Mouse (Mus musculus) hindbrain, embryonic 15.5 days (tissue): ENCODE data around the gene Cd207. TPM values are rescaled to one million over a fixed set of nuclear protein-coding genes. Genes with fewer than 3 reads are reported as not detected.
"Not testable (repeated sequence)": the region's sequence is repeated elsewhere in the genome, so short reads cannot be mapped to it uniquely, and the experiment has no call there.

Experiments
- ATAC-seq: fragments of 200-750 bp; cut with Nextera tagmentation; 2 replicates; pipeline ENCODE4 v1.8.0; 2017; ENCODE audit warnings: low read depth, moderate number of reproducible peaks, moderate TSS enrichment; ENCODE audit not compliant: low FRiP score
- H3K27ac ChIP-seq: fragments of 300-500 bp; sonication (generic); replicated peaks from 2 replicates; pipeline ENCODE4 v1.5.1; 2015; ENCODE audit warnings: mild to moderate bottlenecking, inconsistent platforms
- H3K27me3 ChIP-seq: fragments of 300-500 bp; sonication (generic); 2 replicates; pipeline ENCODE4 v1.6.1; 2015; ENCODE audit warnings: control low read depth, inconsistent platforms
- H3K36me3 ChIP-seq: fragments of 300-500 bp; sonication (generic); 2 replicates; pipeline ENCODE4 v1.6.1; 2015; ENCODE audit warnings: control low read depth, inconsistent platforms
- H3K4me1 ChIP-seq: fragments of 300-500 bp; sonication (generic); replicated peaks from 2 replicates; pipeline ENCODE4 v1.6.1; 2015; ENCODE audit warnings: control low read depth, inconsistent platforms
- H3K4me2 ChIP-seq: fragments of 300-500 bp; sonication (generic); 2 replicates; pipeline ENCODE4 v1.6.1; 2015; ENCODE audit warnings: moderate library complexity, mild to moderate bottlenecking, inconsistent platforms
- H3K4me3 ChIP-seq: fragments of 300-500 bp; sonication (generic); 2 replicates; pipeline ENCODE4 v1.5.1; 2015; ENCODE audit warnings: mild to moderate bottlenecking, inconsistent platforms
- H3K9ac ChIP-seq: fragments of 300-500 bp; sonication (generic); 2 replicates; pipeline ENCODE4 v1.6.1; 2015; ENCODE audit warnings: inconsistent platforms
- H3K9me3 ChIP-seq: fragments of 300-500 bp; sonication (generic); 2 replicates; pipeline ENCODE4 v1.6.1; 2016; ENCODE audit warnings: control low read depth, inconsistent platforms
- WGBS: fragments of 180-500 bp; shearing (Covaris S2); methylation state at CpG from one replicate; pipeline ENCODE4 v1.1.7; 2015; 5-methylcytosine and 5-hydroxymethylcytosine counted together
- polyA plus RNA-seq: library from polyadenylated mRNA; unstranded; fragments of >200 nt; fragmentation: Nextera tagmentation; extraction: Ambion mirVana; gene quantifications from 2 replicates; pipeline ENCODE4 v1.2.1, GENCODE M21; 2015

Gene Cd207
- polyA plus RNA-seq, 1 experiment from 2014 or later, result not detected

DNA sequence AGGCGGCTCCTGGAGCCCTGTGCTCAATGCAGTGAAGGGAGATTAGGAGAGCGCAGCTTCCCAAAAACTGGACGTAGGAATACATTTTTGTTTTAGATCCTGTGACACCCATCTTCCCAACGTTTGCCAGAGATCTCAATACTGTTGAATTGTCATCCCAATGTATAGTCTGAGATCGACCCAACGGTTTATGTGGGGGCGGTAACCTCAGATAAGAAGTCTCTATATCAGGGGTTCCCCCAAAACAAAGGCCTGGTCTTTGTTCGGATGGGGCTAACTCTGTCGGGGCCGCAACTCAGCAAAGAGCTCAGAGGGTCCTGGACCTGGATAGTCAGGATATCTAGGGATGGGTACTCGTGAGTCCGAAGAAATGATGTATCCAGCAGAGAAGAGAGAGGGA is 15.3 kb upstream of the Cd207 start:
- Histone ChIP-seq H3K9me3 (no peaks in the 10 kb centered on the region), H3K4me1 (no peaks in the 10 kb centered on the region), H3K27ac (no peak overlapping the region), H3K27me3 (peaks cover 90% of the 10 kb centered on the region), H3K36me3 (no peaks in the 10 kb centered on the region), H3K4me3 (no peak overlapping the region), H3K9ac (no peak overlapping the region), H3K4me2 (no peak overlapping the region)
- ATAC-seq, result no peak
- 1% methylated on average over 12 of the region's 12 CpGs for WGBS

DNA sequence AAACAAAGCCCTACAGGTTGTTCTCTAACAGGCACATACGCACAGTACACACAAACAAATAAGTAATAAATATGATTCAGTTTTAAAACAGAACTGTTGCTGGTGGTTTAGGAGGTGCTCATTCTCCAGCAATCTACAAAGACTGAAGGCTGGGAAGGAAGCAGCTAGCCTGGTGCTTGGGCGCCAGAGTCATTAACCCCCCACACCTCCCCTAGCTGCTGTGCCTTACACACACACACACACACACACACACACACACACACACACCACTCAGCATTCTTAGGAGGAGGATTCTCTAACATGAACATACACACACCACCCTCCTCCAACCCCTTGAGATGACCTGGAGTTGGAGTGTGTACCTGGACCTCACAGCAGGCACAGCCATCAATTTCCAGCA is 13.3 kb upstream of the Cd207 start:
- ATAC-seq, result no peak
- 65% methylated on average over 2 of the region's 2 CpGs for WGBS
- H3K27ac ChIP-seq, result no peak overlapping the region

DNA sequence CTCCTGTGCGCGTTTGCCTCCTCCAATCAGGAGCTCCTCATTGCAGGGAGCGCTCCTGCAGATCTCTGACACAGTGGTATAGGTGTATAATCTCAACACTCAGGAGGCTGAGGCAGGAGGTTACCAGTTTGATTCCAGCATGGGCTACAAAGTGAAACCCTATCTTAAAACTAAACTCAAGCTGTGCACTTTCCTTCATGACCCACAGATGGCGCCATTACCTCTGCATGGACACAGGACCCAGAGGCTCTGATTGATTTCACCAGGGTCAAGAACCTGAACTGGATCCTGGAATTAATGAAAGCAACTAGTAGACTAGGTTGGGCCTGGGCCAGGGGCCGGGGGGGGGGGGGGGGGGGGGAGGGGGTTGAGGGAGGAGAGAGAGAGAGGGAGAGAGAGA is 12.6 kb upstream of the Cd207 start:
- H3K4me2 ChIP-seq, result no peak overlapping the region
- WGBS, result 19% methylated on average over 4 of the region's 5 CpGs
- no peaks in the 10 kb centered on the region for H3K9me3 ChIP-seq
- no peak for ATAC-seq
- H3K4me1 ChIP-seq, result no peaks in the 10 kb centered on the region
- no peaks in the 10 kb centered on the region for H3K36me3 ChIP-seq
- H3K4me3 ChIP-seq, result no peak overlapping the region
- H3K9ac ChIP-seq, result no peak overlapping the region
- H3K27ac ChIP-seq, result no peak overlapping the region
- H3K27me3 ChIP-seq, result peaks cover 74% of the 10 kb centered on the region

More for the DNA sequence above, 13.3 kb upstream of the Cd207 start:
- Histone ChIP-seq H3K4me3 (no peak overlapping the region), H3K4me2 (no peak overlapping the region), H3K9ac (no peak overlapping the region), H3K9me3 (no peaks in the 10 kb centered on the region), H3K4me1 (no peaks in the 10 kb centered on the region), H3K36me3 (no peaks in the 10 kb centered on the region), H3K27me3 (peaks cover 77% of the 10 kb centered on the region)

GRCm38 (mm10) chr6:83689374-83689773 is 11.7 kb upstream of the Cd207 start:
- Histone ChIP-seq H3K4me3 (no peak overlapping the region), H3K4me1 (no peaks in the 10 kb centered on the region), H3K4me2 (no peak overlapping the region), H3K27ac (no peak overlapping the region), H3K9me3 (no peaks in the 10 kb centered on the region), H3K27me3 (peaks cover 69% of the 10 kb centered on the region), H3K9ac (no peak overlapping the region), H3K36me3 (no peaks in the 10 kb centered on the region)
- WGBS, result 84% methylated on average over 4 of the region's 4 CpGs
- no peak for ATAC-seq

DNA sequence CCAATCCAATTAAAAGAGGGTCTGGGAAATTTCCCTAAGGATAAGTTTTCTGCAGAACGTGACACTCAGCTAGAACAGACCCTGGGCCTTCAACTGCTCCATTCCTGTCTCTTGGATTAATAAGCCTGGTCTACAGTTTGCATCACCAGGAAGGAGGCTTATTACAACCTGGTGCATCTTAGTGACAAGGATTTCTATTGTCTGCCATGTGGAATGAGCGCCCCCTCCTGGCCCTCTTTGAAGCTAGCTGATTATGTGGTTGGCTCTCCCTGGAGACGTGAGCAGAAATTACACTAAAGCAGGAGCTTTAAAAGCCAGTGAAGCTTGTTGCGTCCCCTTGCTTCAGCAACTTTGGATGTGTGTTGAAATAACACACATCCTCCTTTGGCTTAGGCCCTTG is 4.3 kb downstream of the Cd207 start:
- ATAC-seq, result peak; percentile 76
- no peaks in the 10 kb centered on the region for H3K9me3 ChIP-seq
- H3K27ac ChIP-seq, result no peak overlapping the region
- 0 out of 2 replicates have a peak, but pooled peaks cover 3% of the 10 kb centered on the region for H3K27me3 ChIP-seq
- H3K4me2 ChIP-seq, result no peak overlapping the region
- H3K4me3 ChIP-seq, result no peak overlapping the region
- no peak overlapping the region for H3K9ac ChIP-seq
- no peaks in the 10 kb centered on the region for H3K36me3 ChIP-seq
- no peaks in the 10 kb centered on the region for H3K4me1 ChIP-seq
- 8% methylated on average over 4 of the region's 4 CpGs for WGBS

DNA sequence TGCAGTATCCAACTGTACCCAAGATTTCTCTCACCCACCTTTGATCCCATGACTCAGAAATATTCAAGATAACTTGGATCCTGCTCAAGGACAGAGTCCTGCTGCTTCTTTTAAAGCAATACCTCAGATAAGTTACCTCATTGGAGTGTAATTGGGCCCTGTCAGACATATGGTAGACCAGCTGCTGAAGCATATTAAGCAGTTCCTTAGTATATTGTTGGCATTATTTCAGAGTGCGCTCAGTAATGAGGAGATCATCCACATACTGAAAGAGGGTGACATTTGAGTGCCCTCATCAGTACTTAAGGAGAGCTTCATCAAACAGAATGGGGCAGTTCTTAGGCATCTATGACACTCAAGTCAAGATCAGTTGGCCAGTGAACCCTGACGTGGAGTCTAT is 12.6 kb downstream of the Cd207 start:
- no peak overlapping the region for H3K4me3 ChIP-seq
- ATAC-seq, result no peak
- H3K36me3 ChIP-seq, result no peaks in the 10 kb centered on the region
- 87% methylated on average over 2 of the region's 2 CpGs for WGBS
- no peaks in the 10 kb centered on the region for H3K9me3 ChIP-seq
- H3K4me2 ChIP-seq, result no peak overlapping the region
- H3K9ac ChIP-seq, result no peak overlapping the region
- H3K27ac ChIP-seq, result no peak overlapping the region
- H3K27me3 ChIP-seq, result no peaks in the 10 kb centered on the region
- no peaks in the 10 kb centered on the region for H3K4me1 ChIP-seq

DNA sequence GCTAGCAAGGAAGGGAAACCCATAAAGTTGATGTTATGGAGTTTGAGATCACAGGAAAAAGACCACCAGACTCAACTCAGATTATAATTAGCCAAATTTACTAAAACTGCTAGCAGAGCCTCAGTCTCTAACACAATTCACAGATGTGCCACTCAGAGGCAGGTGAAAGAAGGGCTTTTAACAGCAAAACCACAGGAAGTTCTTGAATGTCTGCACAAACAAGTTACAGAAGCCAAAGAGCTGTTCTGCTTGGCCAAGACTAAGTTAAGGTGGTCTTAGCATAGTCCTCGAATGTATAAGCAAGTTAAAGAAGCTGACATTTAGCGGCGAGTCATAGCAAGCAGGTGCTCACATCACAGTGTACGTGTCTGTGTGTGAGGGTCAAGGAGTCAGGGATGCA is 16.8 kb downstream of the Cd207 start:
- Histone ChIP-seq H3K4me3 (no peak overlapping the region), H3K9ac (no peak overlapping the region), H3K27ac (no peak overlapping the region), H3K27me3 (no peaks in the 10 kb centered on the region), H3K4me1 (no peaks in the 10 kb centered on the region), H3K36me3 (no peaks in the 10 kb centered on the region), H3K9me3 (no peaks in the 10 kb centered on the region), H3K4me2 (no peak overlapping the region)
- 87% methylated on average over 4 of the region's 4 CpGs for WGBS
- ATAC-seq, result no peak

DNA sequence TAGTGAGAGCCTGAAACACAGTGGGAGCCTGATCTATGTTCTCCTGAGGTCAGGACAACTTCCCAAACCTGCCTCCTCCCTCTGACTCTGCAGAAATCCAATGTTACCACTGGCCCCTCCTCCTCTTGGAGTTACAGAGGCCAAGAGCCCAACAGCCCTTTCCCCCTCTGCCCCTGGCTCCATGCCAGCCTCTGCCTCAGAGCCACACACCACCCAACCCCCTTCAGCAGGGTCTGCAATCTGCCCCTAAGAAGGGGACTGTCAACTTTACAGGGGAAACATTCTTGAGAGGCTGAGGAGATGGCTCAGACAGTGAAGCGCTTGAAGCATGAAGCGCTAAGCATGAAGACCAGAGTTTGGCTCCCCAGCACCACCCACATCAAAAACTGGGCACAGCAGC is 21.6 kb downstream of the Cd207 start, which contains the start of gene Clec4f:
Clec4f (minus strand) TSS at position 101 of the 400 bp plus-strand sequence.
- no peaks in the 10 kb centered on the region for H3K4me1 ChIP-seq
- no peaks in the 10 kb centered on the region for H3K9me3 ChIP-seq
- no peak within 1 kb of the TSS for H3K9ac ChIP-seq
- no peak within 1 kb of the TSS for H3K27ac ChIP-seq
- no peaks in the 10 kb centered on the region for H3K27me3 ChIP-seq
- H3K4me2 ChIP-seq, result no peak within 1 kb of the TSS
- no peak for ATAC-seq
- WGBS, result 99% methylated on average over 2 of the region's 2 CpGs
- no peaks in the 10 kb centered on the region for H3K36me3 ChIP-seq
- no peak within 1 kb of the TSS for H3K4me3 ChIP-seq

- no peak for ATAC-seq
- Histone ChIP-seq H3K4me1 (no peaks in the 10 kb centered on the region), H3K9me3 (no peaks in the 10 kb centered on the region), H3K9ac (no peak overlapping the region), H3K4me3 (no peak overlapping the region), H3K36me3 (no peaks in the 10 kb centered on the region), H3K27me3 (no peaks in the 10 kb centered on the region), H3K27ac (no peak overlapping the region), H3K4me2 (no peak overlapping the region)
- WGBS, result 87% methylated on average over 10 of the region's 10 CpGs
These were observed 30.9 kb downstream of the Cd207 start for GRCm38 (mm10) chr6:83646715-83647114.

DNA sequence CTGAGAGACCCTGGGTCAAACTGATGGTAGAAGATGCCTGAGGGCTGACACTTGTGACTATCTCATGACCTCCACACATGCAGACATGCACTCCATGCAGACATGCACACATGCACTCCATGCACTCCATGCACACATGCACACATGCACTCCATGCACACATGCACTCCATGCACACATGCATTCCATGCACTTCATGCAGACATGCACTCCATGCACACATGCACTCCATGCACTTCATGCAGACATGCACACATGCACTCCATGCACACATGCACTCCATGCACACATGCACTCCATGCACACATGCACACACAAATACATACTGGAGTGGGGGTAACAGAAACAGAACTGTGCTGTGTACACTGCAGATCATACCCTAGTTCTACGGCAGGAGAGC is 42.3 kb downstream of the Cd207 start:
- H3K9me3 ChIP-seq, result no peaks in the 10 kb centered on the region
- H3K4me3 ChIP-seq, result no peak overlapping the region
- WGBS, result 92% methylated on average over 1 of the region's 1 CpGs
- H3K27ac ChIP-seq, result no peak overlapping the region
- H3K4me1 ChIP-seq, result no peaks in the 10 kb centered on the region
- ATAC-seq, result no peak
- no peak overlapping the region for H3K9ac ChIP-seq
- no peak overlapping the region for H3K4me2 ChIP-seq
- H3K36me3 ChIP-seq, result no peaks in the 10 kb centered on the region
- no peaks in the 10 kb centered on the region for H3K27me3 ChIP-seq

GRCm38 (mm10) chr6:83634631-83635030 is 43.0 kb downstream of the Cd207 start:
- WGBS, result 76% methylated on average over 4 of the region's 4 CpGs
- not testable (repeated sequence) for H3K9ac ChIP-seq

GRCm38 (mm10) chr6:83634106-83634505 is 43.6 kb downstream of the Cd207 start:
- H3K27ac ChIP-seq, ATAC-seq: not testable (repeated sequence)
- WGBS, result 67% methylated on average over 5 of the region's 5 CpGs

More at GRCm38 (mm10) chr6:83634631-83635030, 43.0 kb downstream of the Cd207 start:
- not testable (repeated sequence) for H3K27me3 ChIP-seq, H3K36me3 ChIP-seq, H3K27ac ChIP-seq, H3K4me3 ChIP-seq, H3K4me2 ChIP-seq, H3K4me1 ChIP-seq, ATAC-seq, H3K9me3 ChIP-seq

GRCm38 (mm10) chr6:83631815-83632214 is 45.8 kb downstream of the Cd207 start:
- WGBS, result 79% methylated on average over 4 of the region's 4 CpGs
- no peak for ATAC-seq

More at GRCm38 (mm10) chr6:83634106-83634505, 43.6 kb downstream of the Cd207 start:
- not testable (repeated sequence) for H3K36me3 ChIP-seq, H3K27me3 ChIP-seq, H3K4me2 ChIP-seq, H3K9ac ChIP-seq, H3K4me1 ChIP-seq, H3K9me3 ChIP-seq, H3K4me3 ChIP-seq

More at GRCm38 (mm10) chr6:83631815-83632214, 45.8 kb downstream of the Cd207 start:
- H3K9ac ChIP-seq, result no peak overlapping the region
- H3K27me3 ChIP-seq, result no peaks in the 10 kb centered on the region
- no peak overlapping the region for H3K4me3 ChIP-seq
- no peak overlapping the region for H3K4me2 ChIP-seq
- no peaks in the 10 kb centered on the region for H3K9me3 ChIP-seq
- H3K27ac ChIP-seq, result no peak overlapping the region
- no peaks in the 10 kb centered on the region for H3K4me1 ChIP-seq
- H3K36me3 ChIP-seq, result no peaks in the 10 kb centered on the region
